Mouse (Mus musculus) kidney, adult 11 months (tissue): ENCODE measurements around the gene Snx13.

Experiments used
- DNase-seq: peaks from one replicate; pipeline ENCODE4 v3.0.0; 2022

Gene Snx13

DNA sequence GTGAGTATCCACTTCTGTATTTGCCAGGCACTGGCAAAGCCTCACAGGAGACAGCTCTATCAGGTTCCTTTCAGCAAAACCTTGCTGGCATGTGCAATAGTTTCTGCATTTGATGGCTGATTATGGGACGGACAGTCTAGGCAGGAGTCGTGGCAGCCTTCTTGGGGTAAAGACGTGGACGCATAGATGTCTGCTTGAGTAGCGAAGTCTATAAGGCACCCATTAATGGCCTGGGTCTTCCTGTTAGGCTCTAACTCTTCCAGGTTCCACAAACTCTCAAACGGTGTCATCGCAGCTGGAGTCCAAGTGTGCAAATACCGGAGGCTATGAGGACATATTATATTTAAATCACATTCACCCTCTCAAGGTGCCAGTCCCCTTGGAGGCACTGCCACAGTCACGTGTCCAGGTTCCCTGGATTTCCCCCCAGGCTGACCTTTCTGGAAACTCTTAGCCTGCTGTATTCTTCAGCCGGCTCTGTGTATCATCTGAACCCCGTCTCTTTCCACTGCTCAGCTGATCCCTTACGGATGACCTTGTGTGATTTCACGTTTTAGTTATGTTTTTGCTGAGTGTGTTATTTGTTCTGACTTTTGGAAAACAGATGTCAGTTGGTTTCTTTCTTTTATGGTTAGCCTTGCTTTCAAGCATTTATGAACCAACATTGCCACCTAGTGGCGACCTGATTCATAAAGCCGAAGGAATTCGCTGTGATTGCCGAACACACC is 144.9 kb downstream of the Snx13 start:
- DNase-seq = peak; percentile 31

- DNase-seq = no peak
Measured at GRCm38 (mm10) chr12:35192426-35192769, 145.4 kb downstream of the Snx13 start.
